Mouse (Mus musculus): ENCODE measurements at regions not wholly inside any gene's neighbourhood (a gene's known extent, or its start where the extent isn't known, plus 50 kb on each side); places are given as distances from the start of the nearest gene placed in this dataset.

DNA sequence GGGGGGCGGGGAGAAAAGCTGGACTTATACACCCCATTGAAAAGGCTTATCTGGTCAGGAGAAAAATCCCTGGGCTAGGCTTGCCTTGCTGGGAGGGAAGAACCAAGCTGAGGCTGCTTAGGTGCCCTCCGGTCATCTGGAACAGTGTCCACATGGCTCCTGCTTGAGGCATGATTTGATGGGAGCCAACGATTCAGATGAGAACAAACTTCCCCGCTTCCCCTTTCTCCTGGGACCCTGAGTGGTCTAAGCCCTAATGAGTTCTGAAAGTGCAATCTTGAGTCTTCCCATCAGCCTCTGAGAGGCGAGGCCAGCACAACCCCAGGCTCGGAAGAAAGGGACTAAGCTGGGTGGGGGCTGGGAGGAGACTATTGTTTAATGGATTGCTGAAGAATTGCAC is 94.5 kb upstream of the Galnt15 start:
- no peaks in the 10 kb centered on the region for H3K36me3 ChIP-seq (ENCODE audit: control insufficient read depth, insufficient read depth, low read length, poor library complexity, severe bottlenecking)
- H3K9ac ChIP-seq (ENCODE audit: insufficient read depth, low read depth, low read length, poor library complexity, severe bottlenecking), result no peak overlapping the region
- peaks cover 0 to 9% of the 10 kb centered on the region in 2 experiments; a peak in 1 of 4 replicates for H3K4me1 ChIP-seq (ENCODE audit: control insufficient read depth in 2 of 2, insufficient read depth in 2 of 2, low read length in 2 of 2, poor library complexity in 1 of 2)
- H3K9me3 ChIP-seq (ENCODE audit: control insufficient read depth, insufficient read depth, low read depth, low read length), result no peaks in the 10 kb centered on the region
- DNase-seq (ENCODE audit: low read depth, low spot score), result peak; percentile 31
- H3K27ac ChIP-seq (ENCODE audit: insufficient read depth, low read depth, low read length, poor library complexity, severe bottlenecking), result peak overlapping the region; percentile 69; the same call in 1 of the 2 replicates
- peak overlapping the region in 1 of 2 experiments; percentile 57; a peak in 1 of 4 replicates for H3K4me3 ChIP-seq (ENCODE audit: insufficient read depth in 1 of 2, low read depth in 1 of 2, low read length in 2 of 2, poor library complexity in 1 of 2, severe bottlenecking in 1 of 2)
- in situ Hi-C loops (cut with MboI; ENCODE audit: low sequenced_read_pairs in 2 of 2, unreplicated experiment in 2 of 2), result no loop called here
- TF ChIP-seq ZC3H11A (IDR thresholded peaks at IDR 0.05; ENCODE audit: borderline replicate concordance, low read depth, low read length) (no peak), CHD2 (IDR thresholded peaks at IDR 0.05; ENCODE audit: low read depth, low read length) (no peak), MAFK (IDR thresholded peaks at IDR 0.05; ENCODE audit: insufficient read depth, low read depth, low read length) (no peak), HCFC1 (IDR thresholded peaks at IDR 0.05; ENCODE audit: borderline replicate concordance, insufficient read depth, low read length) (no peak), ZNF384 (IDR thresholded peaks at IDR 0.05; ENCODE audit: low read depth, low read length) (no peak)

- no peaks in the 10 kb centered on the region for H3K36me3 ChIP-seq (ENCODE audit: control insufficient read depth, insufficient read depth, low read length, poor library complexity, severe bottlenecking)
- in situ Hi-C loops (cut with MboI; ENCODE audit: low sequenced_read_pairs in 2 of 2, unreplicated experiment in 2 of 2), result no loop called here
- H3K4me3 ChIP-seq (ENCODE audit: insufficient read depth in 1 of 2, low read depth in 1 of 2, low read length in 2 of 2, poor library complexity in 1 of 2, severe bottlenecking in 1 of 2), result no peak overlapping the region
- TF ChIP-seq ZC3H11A (IDR thresholded peaks at IDR 0.05; ENCODE audit: borderline replicate concordance, low read depth, low read length) (no peak), ZNF384 (IDR thresholded peaks at IDR 0.05; ENCODE audit: low read depth, low read length) (no peak)
- H3K4me1 ChIP-seq (ENCODE audit: control insufficient read depth in 2 of 2, insufficient read depth in 2 of 2, low read length in 2 of 2, poor library complexity in 1 of 2), result peaks cover 0 to 6% of the 10 kb centered on the region in 2 experiments; a peak in 1 of 4 replicates
- no peak overlapping the region for H3K27ac ChIP-seq (ENCODE audit: insufficient read depth, low read depth, low read length, poor library complexity, severe bottlenecking)
- DNase-seq (ENCODE audit: low read depth, low spot score), result no peak
- no peaks in the 10 kb centered on the region for H3K9me3 ChIP-seq (ENCODE audit: control insufficient read depth, insufficient read depth, low read depth, low read length)
- H3K9ac ChIP-seq (ENCODE audit: insufficient read depth, low read depth, low read length, poor library complexity, severe bottlenecking), result no peak overlapping the region
Measured at GRCm38 (mm10) chr14:31934771-31935170, 94.0 kb upstream of the Galnt15 start.

DNA sequence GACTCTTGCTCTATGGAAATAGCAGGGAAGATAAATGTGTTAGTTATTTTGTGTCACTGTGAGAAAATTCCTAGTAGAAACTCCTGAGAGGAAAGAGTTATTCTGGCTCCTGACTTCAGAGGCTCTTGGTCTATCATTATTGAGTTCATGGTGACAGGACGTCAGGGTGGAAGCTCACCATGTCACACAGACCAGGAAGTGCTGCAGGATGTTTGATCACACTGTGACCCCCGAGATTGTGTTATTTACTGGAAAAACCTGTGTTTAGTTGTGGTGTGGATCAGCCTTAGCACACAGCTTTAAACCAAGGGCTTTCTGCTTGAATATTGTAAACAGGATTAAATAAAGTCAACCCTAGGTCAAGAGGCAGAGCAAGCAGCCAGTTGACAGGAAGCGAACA is 93.4 kb upstream of the Galnt15 start:
- no peak overlapping the region for H3K27ac ChIP-seq (ENCODE audit: insufficient read depth, low read depth, low read length, poor library complexity, severe bottlenecking)

GRCm38 (mm10) chr14:31936581-31936980 is 92.2 kb upstream of the Galnt15 start:
- in situ Hi-C loops (cut with MboI; ENCODE audit: low sequenced_read_pairs in 2 of 2, unreplicated experiment in 2 of 2), result no loop called here
- no peak overlapping the region for H3K9ac ChIP-seq (ENCODE audit: insufficient read depth, low read depth, low read length, poor library complexity, severe bottlenecking)
- H3K27ac ChIP-seq (ENCODE audit: insufficient read depth, low read depth, low read length, poor library complexity, severe bottlenecking), result no peak overlapping the region
- H3K4me1 ChIP-seq (ENCODE audit: control insufficient read depth in 2 of 2, insufficient read depth in 2 of 2, low read length in 2 of 2, poor library complexity in 1 of 2), result peaks cover 0 to 3% of the 10 kb centered on the region in 2 experiments; a peak in 1 of 4 replicates
- no peak for DNase-seq (ENCODE audit: low read depth, low spot score)
- no peaks in the 10 kb centered on the region for H3K9me3 ChIP-seq (ENCODE audit: control insufficient read depth, insufficient read depth, low read depth, low read length)
- H3K36me3 ChIP-seq (ENCODE audit: control insufficient read depth, insufficient read depth, low read length, poor library complexity, severe bottlenecking), result no peaks in the 10 kb centered on the region
- no peak overlapping the region for H3K4me3 ChIP-seq (ENCODE audit: insufficient read depth in 1 of 2, low read depth in 1 of 2, low read length in 2 of 2, poor library complexity in 1 of 2, severe bottlenecking in 1 of 2)
- no peak for TF ChIP-seq ZNF384 (IDR thresholded peaks at IDR 0.05; ENCODE audit: low read depth, low read length)
- TF ChIP-seq MAFK (IDR thresholded peaks at IDR 0.05; ENCODE audit: insufficient read depth, low read depth, low read length), result no peak
- TF ChIP-seq HCFC1 (IDR thresholded peaks at IDR 0.05; ENCODE audit: borderline replicate concordance, insufficient read depth, low read length), result no peak
- TF ChIP-seq ZC3H11A (IDR thresholded peaks at IDR 0.05; ENCODE audit: borderline replicate concordance, low read depth, low read length), result no peak
- TF ChIP-seq CHD2 (IDR thresholded peaks at IDR 0.05; ENCODE audit: low read depth, low read length), result no peak

More for the DNA sequence above, 93.4 kb upstream of the Galnt15 start:
- Histone ChIP-seq H3K9me3 (ENCODE audit: control insufficient read depth, insufficient read depth, low read depth, low read length) (no peaks in the 10 kb centered on the region), H3K4me3 (ENCODE audit: insufficient read depth in 1 of 2, low read depth in 1 of 2, low read length in 2 of 2, poor library complexity in 1 of 2, severe bottlenecking in 1 of 2) (no peak overlapping the region), H3K4me1 (ENCODE audit: control insufficient read depth in 2 of 2, insufficient read depth in 2 of 2, low read length in 2 of 2, poor library complexity in 1 of 2) (peaks cover 0 to 3% of the 10 kb centered on the region in 2 experiments; a peak in 1 of 4 replicates), H3K36me3 (ENCODE audit: control insufficient read depth, insufficient read depth, low read length, poor library complexity, severe bottlenecking) (no peaks in the 10 kb centered on the region), H3K9ac (ENCODE audit: insufficient read depth, low read depth, low read length, poor library complexity, severe bottlenecking) (no peak overlapping the region)
- DNase-seq (ENCODE audit: low read depth, low spot score), result no peak
- in situ Hi-C loops (cut with MboI; ENCODE audit: low sequenced_read_pairs in 2 of 2, unreplicated experiment in 2 of 2), result no loop called here
- TF ChIP-seq CHD2 (IDR thresholded peaks at IDR 0.05; ENCODE audit: low read depth, low read length) (no peak), HCFC1 (IDR thresholded peaks at IDR 0.05; ENCODE audit: borderline replicate concordance, insufficient read depth, low read length) (no peak), ZC3H11A (IDR thresholded peaks at IDR 0.05; ENCODE audit: borderline replicate concordance, low read depth, low read length) (no peak), ZNF384 (IDR thresholded peaks at IDR 0.05; ENCODE audit: low read depth, low read length) (no peak), MAFK (IDR thresholded peaks at IDR 0.05; ENCODE audit: insufficient read depth, low read depth, low read length) (no peak)

GRCm38 (mm10) chr14:31940900-31941299 is 87.9 kb upstream of the Galnt15 start:
- Histone ChIP-seq H3K36me3 (ENCODE audit: control insufficient read depth, insufficient read depth, low read length, poor library complexity, severe bottlenecking) (no peaks in the 10 kb centered on the region), H3K9ac (ENCODE audit: insufficient read depth, low read depth, low read length, poor library complexity, severe bottlenecking) (no peak overlapping the region), H3K4me3 (ENCODE audit: insufficient read depth in 1 of 2, low read depth in 1 of 2, low read length in 2 of 2, poor library complexity in 1 of 2, severe bottlenecking in 1 of 2) (no peak overlapping the region), H3K4me1 (ENCODE audit: control insufficient read depth in 2 of 2, insufficient read depth in 2 of 2, low read length in 2 of 2, poor library complexity in 1 of 2) (peaks cover 0 to 4% of the 10 kb centered on the region in 2 experiments; a peak in 1 of 4 replicates), H3K9me3 (ENCODE audit: control insufficient read depth, insufficient read depth, low read depth, low read length) (no peaks in the 10 kb centered on the region), H3K27ac (ENCODE audit: insufficient read depth, low read depth, low read length, poor library complexity, severe bottlenecking) (no peak overlapping the region)
- TF ChIP-seq MAFK (IDR thresholded peaks at IDR 0.05; ENCODE audit: insufficient read depth, low read depth, low read length), result no peak
- no peak for TF ChIP-seq CHD2 (IDR thresholded peaks at IDR 0.05; ENCODE audit: low read depth, low read length)
- no peak for TF ChIP-seq ZNF384 (IDR thresholded peaks at IDR 0.05; ENCODE audit: low read depth, low read length)
- TF ChIP-seq ZC3H11A (IDR thresholded peaks at IDR 0.05; ENCODE audit: borderline replicate concordance, low read depth, low read length), result no peak
- no peak for TF ChIP-seq HCFC1 (IDR thresholded peaks at IDR 0.05; ENCODE audit: borderline replicate concordance, insufficient read depth, low read length)
- in situ Hi-C loops (cut with MboI; ENCODE audit: low sequenced_read_pairs in 2 of 2, unreplicated experiment in 2 of 2), result no loop called here
- DNase-seq (ENCODE audit: low read depth, low spot score), result no peak

All from ES-E14 (cell line).